Mouse (Mus musculus): ENCODE measurements around the gene Arntl. TPM values are rescaled to one million over a fixed set of nuclear protein-coding genes. Genes with fewer than 3 reads are reported as not detected.

The Arntl gene
- polyA plus RNA-seq, 1 experiment from 2014 or later, result 8.9 TPM

GRCm38 (mm10) chr7:113188091-113188490 is 19.2 kb upstream of the Arntl start:
- no peak overlapping the region for H3K4me3 ChIP-seq
- no peaks in the 10 kb centered on the region for H3K9me3 ChIP-seq
- ATAC-seq (ENCODE audit: insufficient number of reproducible peaks, insufficient read depth, low FRiP score, low TSS enrichment, low read depth), result no peak
- H3K9ac ChIP-seq, result no peak overlapping the region
- H3K4me1 ChIP-seq, result no peaks in the 10 kb centered on the region
- no peaks in the 10 kb centered on the region for H3K36me3 ChIP-seq
- H3K27ac ChIP-seq, result no peak overlapping the region
- H3K4me2 ChIP-seq, result no peak overlapping the region
- H3K27me3 ChIP-seq, result no peaks in the 10 kb centered on the region
- WGBS, result 63% methylated on average over 2 of the region's 2 CpGs

- Histone ChIP-seq H3K4me3 (no peak overlapping the region), H3K27me3 (no peaks in the 10 kb centered on the region), H3K9ac (no peak overlapping the region), H3K27ac (no peak overlapping the region), H3K4me1 (no peaks in the 10 kb centered on the region), H3K9me3 (no peaks in the 10 kb centered on the region), H3K36me3 (no peaks in the 10 kb centered on the region), H3K4me2 (no peak overlapping the region)
- WGBS, result 69% methylated on average over 9 of the region's 9 CpGs
- ATAC-seq (ENCODE audit: insufficient number of reproducible peaks, insufficient read depth, low FRiP score, low TSS enrichment, low read depth), result no peak
Observed at GRCm38 (mm10) chr7:113188566-113188965, 18.7 kb upstream of the Arntl start.

GRCm38 (mm10) chr7:113191787-113192186 is 15.5 kb upstream of the Arntl start:
- H3K9ac ChIP-seq, result no peak overlapping the region
- no peak overlapping the region for H3K4me3 ChIP-seq
- 57% methylated on average over 1 of the region's 1 CpGs for WGBS
- H3K4me1 ChIP-seq, result no peaks in the 10 kb centered on the region
- H3K4me2 ChIP-seq, result no peak overlapping the region
- H3K36me3 ChIP-seq, result no peaks in the 10 kb centered on the region
- H3K9me3 ChIP-seq, result no peaks in the 10 kb centered on the region
- no peaks in the 10 kb centered on the region for H3K27me3 ChIP-seq
- H3K27ac ChIP-seq, result no peak overlapping the region
- no peak for ATAC-seq (ENCODE audit: insufficient number of reproducible peaks, insufficient read depth, low FRiP score, low TSS enrichment, low read depth)

- H3K4me3 ChIP-seq, result no peak overlapping the region
- no peak overlapping the region for H3K9ac ChIP-seq
- 46% methylated on average over 8 of the region's 8 CpGs for WGBS
- no peak overlapping the region for H3K27ac ChIP-seq
- ATAC-seq (ENCODE audit: insufficient number of reproducible peaks, insufficient read depth, low FRiP score, low TSS enrichment, low read depth), result no peak
- 0 out of 2 replicates have a peak, but pooled peaks cover 3% of the 10 kb centered on the region for H3K4me1 ChIP-seq
- H3K36me3 ChIP-seq, result no peaks in the 10 kb centered on the region
- no peaks in the 10 kb centered on the region for H3K27me3 ChIP-seq
- H3K4me2 ChIP-seq, result no peak overlapping the region
- H3K9me3 ChIP-seq, result no peaks in the 10 kb centered on the region
Observed at GRCm38 (mm10) chr7:113192714-113193365, 14.4 kb upstream of the Arntl start.

DNA sequence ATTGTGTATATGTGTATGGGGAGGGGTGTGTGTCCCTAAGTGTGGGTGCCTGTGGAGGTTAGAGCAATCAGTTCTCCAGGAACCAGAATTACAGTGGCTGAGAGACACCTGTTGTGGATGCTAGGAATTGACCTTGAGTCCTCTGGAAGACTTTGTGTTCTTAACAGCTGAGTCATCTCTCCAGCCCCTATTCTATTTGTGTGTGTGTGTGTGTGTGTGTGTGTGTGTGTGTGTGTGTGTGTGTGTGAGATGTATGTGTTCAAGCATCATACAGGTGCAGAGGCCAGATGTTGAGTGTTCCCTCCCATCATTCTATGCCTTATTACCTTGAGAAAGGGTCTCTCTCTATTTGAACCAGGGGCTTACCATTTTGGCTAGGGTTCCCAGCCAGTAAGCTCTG is 13.4 kb upstream of the Arntl start:
- no peak overlapping the region for H3K4me3 ChIP-seq
- ATAC-seq (ENCODE audit: insufficient number of reproducible peaks, insufficient read depth, low FRiP score, low TSS enrichment, low read depth), result no peak
- H3K9ac ChIP-seq, result no peak overlapping the region
- H3K4me2 ChIP-seq, result no peak overlapping the region
- H3K27me3 ChIP-seq, result no peaks in the 10 kb centered on the region
- H3K4me1 ChIP-seq, result 0 out of 2 replicates have a peak, but pooled peaks cover 3% of the 10 kb centered on the region
- no peaks in the 10 kb centered on the region for H3K9me3 ChIP-seq
- H3K27ac ChIP-seq, result no peak overlapping the region
- H3K36me3 ChIP-seq, result no peaks in the 10 kb centered on the region

- H3K4me1 ChIP-seq, result 0 out of 2 replicates have a peak, but pooled peaks cover 3% of the 10 kb centered on the region
Observed at GRCm38 (mm10) chr7:113195271-113195670, 12.0 kb upstream of the Arntl start.

DNA sequence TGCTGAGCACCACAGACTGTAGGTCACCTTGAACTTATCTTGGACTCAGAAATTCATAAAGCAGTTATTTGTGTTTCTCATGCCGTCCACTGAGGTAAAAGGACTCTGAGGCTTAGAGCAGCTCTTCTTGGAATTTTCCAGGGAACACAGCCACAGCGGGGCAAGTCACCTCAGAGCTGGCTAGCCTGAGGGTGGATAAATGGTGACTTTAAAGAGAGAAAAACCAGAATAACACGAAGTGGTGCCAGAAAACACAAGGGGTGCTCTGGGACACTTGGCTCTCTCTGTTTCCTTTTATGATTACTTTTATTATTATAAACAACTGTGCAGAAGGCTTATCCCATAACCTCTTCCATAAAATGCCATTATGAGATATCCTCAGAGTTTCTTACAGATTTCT is 11.1 kb upstream of the Arntl start:
- no peak overlapping the region for H3K27ac ChIP-seq
- H3K4me1 ChIP-seq, result 0 out of 2 replicates have a peak, but pooled peaks cover 3% of the 10 kb centered on the region
- H3K9ac ChIP-seq, result no peak overlapping the region
- H3K9me3 ChIP-seq, result no peaks in the 10 kb centered on the region
- WGBS, result 64% methylated on average over 3 of the region's 3 CpGs
- H3K36me3 ChIP-seq, result no peaks in the 10 kb centered on the region
- ATAC-seq (ENCODE audit: insufficient number of reproducible peaks, insufficient read depth, low FRiP score, low TSS enrichment, low read depth), result no peak
- H3K27me3 ChIP-seq, result 0 out of 2 replicates have a peak, but pooled peaks cover 6% of the 10 kb centered on the region
- no peak overlapping the region for H3K4me2 ChIP-seq
- H3K4me3 ChIP-seq, result no peak overlapping the region

More at GRCm38 (mm10) chr7:113195271-113195670, 12.0 kb upstream of the Arntl start:
- ATAC-seq (ENCODE audit: insufficient number of reproducible peaks, insufficient read depth, low FRiP score, low TSS enrichment, low read depth), result no peak
- H3K4me2 ChIP-seq, result no peak overlapping the region
- 51% methylated on average over 2 of the region's 2 CpGs for WGBS
- no peak overlapping the region for H3K9ac ChIP-seq
- no peaks in the 10 kb centered on the region for H3K36me3 ChIP-seq
- H3K4me3 ChIP-seq, result no peak overlapping the region
- no peaks in the 10 kb centered on the region for H3K9me3 ChIP-seq
- H3K27me3 ChIP-seq, result 0 out of 2 replicates have a peak, but pooled peaks cover 6% of the 10 kb centered on the region
- no peak overlapping the region for H3K27ac ChIP-seq

- no peak overlapping the region for H3K4me3 ChIP-seq
- H3K36me3 ChIP-seq, result no peaks in the 10 kb centered on the region
- 0 out of 2 replicates have a peak, but pooled peaks cover 3% of the 10 kb centered on the region for H3K4me1 ChIP-seq
- H3K27ac ChIP-seq, result no peak overlapping the region
- no peak for ATAC-seq (ENCODE audit: insufficient number of reproducible peaks, insufficient read depth, low FRiP score, low TSS enrichment, low read depth)
- no peak overlapping the region for H3K9ac ChIP-seq
- no peak overlapping the region for H3K4me2 ChIP-seq
- H3K27me3 ChIP-seq, result peaks cover 8% of the 10 kb centered on the region; the same call in 1 of the 2 replicates
- no peaks in the 10 kb centered on the region for H3K9me3 ChIP-seq
- WGBS, result 40% methylated on average over 10 of the region's 10 CpGs
Observed at GRCm38 (mm10) chr7:113197161-113197775, 10.0 kb upstream of the Arntl start.

GRCm38 (mm10) chr7:113201584-113201983 is 5.7 kb upstream of the Arntl start:
- ATAC-seq (ENCODE audit: insufficient number of reproducible peaks, insufficient read depth, low FRiP score, low TSS enrichment, low read depth), result no peak
- H3K36me3 ChIP-seq, result no peaks in the 10 kb centered on the region
- no peak overlapping the region for H3K9ac ChIP-seq
- no peak overlapping the region for H3K4me2 ChIP-seq
- no peaks in the 10 kb centered on the region for H3K9me3 ChIP-seq
- WGBS, result 53% methylated on average over 3 of the region's 3 CpGs
- H3K4me1 ChIP-seq, result peaks cover 3% of the 10 kb centered on the region; the same call in 1 of the 2 replicates
- H3K27me3 ChIP-seq, result peaks cover 42% of the 10 kb centered on the region
- H3K27ac ChIP-seq, result no peak overlapping the region
- no peak overlapping the region for H3K4me3 ChIP-seq

- peak overlapping the region; percentile 60; the same call in 1 of the 2 replicates for H3K27ac ChIP-seq
- no peaks in the 10 kb centered on the region for H3K9me3 ChIP-seq
- WGBS, result under 1% methylated on average over 70 of the region's 98 CpGs
- peak; percentile 50 for ATAC-seq (ENCODE audit: insufficient number of reproducible peaks, insufficient read depth, low FRiP score, low TSS enrichment, low read depth)
- H3K36me3 ChIP-seq, result no peaks in the 10 kb centered on the region
- H3K27me3 ChIP-seq, result peaks cover 70% of the 10 kb centered on the region
- H3K9ac ChIP-seq, result peak overlapping the region; percentile 77
- H3K4me1 ChIP-seq, result peaks cover 10% of the 10 kb centered on the region
- H3K4me3 ChIP-seq, result peak overlapping the region; percentile 84
- peak overlapping the region; percentile 83 for H3K4me2 ChIP-seq
Observed at GRCm38 (mm10) chr7:113207471-113208387, 464 bp downstream of the Arntl start.

- H3K9ac ChIP-seq, result peak overlapping the region; percentile 77
- peak overlapping the region; percentile 83 for H3K4me2 ChIP-seq
- H3K9me3 ChIP-seq, result no peaks in the 10 kb centered on the region
- H3K27me3 ChIP-seq, result peaks cover 67% of the 10 kb centered on the region
- H3K27ac ChIP-seq, result no peak overlapping the region
- no peaks in the 10 kb centered on the region for H3K36me3 ChIP-seq
- 1% methylated on average over 19 of the region's 19 CpGs for WGBS
- H3K4me3 ChIP-seq, result peak overlapping the region; percentile 84
- H3K4me1 ChIP-seq, result peaks cover 10% of the 10 kb centered on the region
- ATAC-seq (ENCODE audit: insufficient number of reproducible peaks, insufficient read depth, low FRiP score, low TSS enrichment, low read depth), result no peak
Observed at GRCm38 (mm10) chr7:113208388-113208753, 1.1 kb downstream of the Arntl start.
